Mouse (Mus musculus) lung, postnatal 0 days (tissue): ENCODE measurements around the gene Csde1. TPM values are rescaled to one million over a fixed set of nuclear protein-coding genes. Genes with fewer than 3 reads are reported as not detected.

Experiments
- ATAC-seq: fragments of 200-750 bp; cut with Nextera tagmentation; 2 replicates; pipeline ENCODE4 v1.8.0; 2017; ENCODE audit warnings: moderate library complexity
- DNase-seq: peaks from one replicate; pipeline ENCODE4 v3.0.0-alpha.2; 2016; ENCODE audit warnings: low spot score
- H3K27ac ChIP-seq: fragments of 300-500 bp; sonication (generic); 2 replicates; pipeline ENCODE4 v1.5.1; 2014; ENCODE audit warnings: antibody characterized with exemption, mild to moderate bottlenecking, low read length, mixed read lengths
- H3K27me3 ChIP-seq: fragments of 300-500 bp; sonication (generic); replicated peaks from 2 replicates; pipeline ENCODE4 v1.6.1; 2014; ENCODE audit warnings: low read length, mixed read lengths; ENCODE audit not compliant: insufficient read depth
- H3K36me3 ChIP-seq: fragments of 300-500 bp; sonication (generic); 2 replicates; pipeline ENCODE4 v1.6.1; 2014; ENCODE audit warnings: low read length, mixed read lengths; ENCODE audit not compliant: insufficient read depth
- H3K4me1 ChIP-seq: fragments of 300-500 bp; sonication (generic); 2 replicates; pipeline ENCODE4 v1.6.1; 2014; ENCODE audit warnings: antibody characterized with exemption, low read depth, low read length, mixed read lengths; ENCODE audit not compliant: insufficient read depth
- H3K4me2 ChIP-seq: fragments of 300-500 bp; sonication (generic); replicated peaks from 2 replicates; pipeline ENCODE4 v1.6.1; 2014; ENCODE audit warnings: low read depth, mild to moderate bottlenecking, low read length, moderate library complexity, mixed read lengths
- H3K4me3 ChIP-seq: fragments of 300-500 bp; sonication (generic); 2 replicates; pipeline ENCODE4 v1.5.1; 2014; ENCODE audit warnings: low read depth, low read length
- H3K9ac ChIP-seq: fragments of 300-500 bp; sonication (generic); replicated peaks from 2 replicates; pipeline ENCODE4 v1.6.1; 2014; ENCODE audit warnings: low read depth, mild to moderate bottlenecking
- H3K9me3 ChIP-seq: fragments of 300-500 bp; sonication (generic); 2 replicates; pipeline ENCODE4 v1.6.1; 2016; ENCODE audit warnings: low read length, mixed read lengths
- CTCF ChIP-seq: IDR thresholded peaks from 2 replicates; pipeline ENCODE4 v1.5.1; 2016; ENCODE audit warnings: antibody characterized with exemption, mild to moderate bottlenecking
- EP300 ChIP-seq: IDR thresholded peaks from 2 replicates; pipeline ENCODE4 v1.6.1; 2016; ENCODE audit warnings: antibody characterized with exemption, mild to moderate bottlenecking, control low read depth
- WGBS: fragments of 180-500 bp; shearing (Covaris S2); extraction: QIAGEN DNeasy Blood & Tissue Kit; methylation state at CpG from one replicate; pipeline ENCODE4 v1.1.7; 2014; 5-methylcytosine and 5-hydroxymethylcytosine counted together
- polyA plus RNA-seq: library from polyadenylated mRNA; unstranded; fragments of >200 nt; fragmentation: Nextera tagmentation; extraction: Ambion mirVana; gene quantifications from 2 replicates; pipeline ENCODE4 v1.2.1, GENCODE M21; 2015

Gene Csde1
- polyA plus RNA-seq, 1 experiment from 2014 or later, result 167 TPM

DNA sequence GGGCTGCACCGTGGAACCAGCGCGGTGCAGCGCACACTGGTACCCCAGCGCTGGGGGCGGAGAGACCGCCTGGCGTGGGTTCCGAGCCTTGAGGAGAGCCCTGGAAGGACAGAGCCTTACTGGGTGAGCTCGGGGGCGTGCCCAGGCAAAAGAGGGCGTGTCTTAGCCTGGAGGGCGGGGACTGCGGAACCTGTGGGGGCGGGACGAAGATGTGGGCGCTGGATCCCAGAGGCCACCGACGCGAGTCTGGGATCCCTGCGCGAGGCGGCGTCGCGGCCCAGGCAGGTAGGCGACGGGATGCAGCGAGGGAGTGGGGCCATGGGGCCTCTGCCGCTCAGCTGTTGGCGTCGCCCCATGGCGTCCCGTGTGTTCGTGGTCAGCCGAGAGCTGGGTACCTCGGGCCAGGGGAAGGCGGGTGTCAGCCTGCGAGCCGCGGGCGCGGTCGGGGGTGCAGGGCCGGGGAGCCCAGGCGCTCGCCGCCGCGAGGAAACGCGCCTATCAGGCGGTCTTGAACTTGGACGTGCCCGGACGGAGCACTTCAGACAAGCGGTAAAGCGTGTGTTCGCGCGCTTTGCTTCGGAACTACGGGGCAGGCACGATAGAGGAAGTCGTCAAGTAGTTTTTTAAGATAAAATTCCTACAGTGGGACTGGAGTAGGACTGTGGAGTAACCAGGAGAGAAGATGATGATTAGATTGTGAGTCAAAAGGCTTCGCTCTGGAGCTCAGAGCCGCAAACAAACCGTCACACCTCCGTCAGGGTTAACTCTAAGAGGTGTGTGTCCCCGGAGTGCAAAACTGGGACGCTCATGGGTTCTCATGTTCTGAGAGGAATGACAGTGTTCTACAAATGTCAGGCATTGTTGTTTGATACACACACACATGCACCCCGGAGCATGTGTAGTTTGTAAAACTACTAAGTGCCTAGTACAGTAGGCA, 82.5 kb downstream of the Csde1 start, which contains the start of gene Dennd2c:
Gene Dennd2c (plus strand): TSS at position 151 of the 937 bp plus-strand sequence.
- no peak for TF ChIP-seq CTCF
- no peak for TF ChIP-seq EP300
- Histone ChIP-seq H3K4me1 (no peaks in the 10 kb centered on the region; the same call in 1 of the 2 replicates), H3K4me3 (peak within 1 kb of the TSS; percentile 72), H3K27ac (peak within 1 kb of the TSS; percentile 83), H3K9ac (peak within 1 kb of the TSS; percentile 48), H3K9me3 (no peaks in the 10 kb centered on the region), H3K4me2 (peak within 1 kb of the TSS; percentile 89), H3K27me3 (no peaks in the 10 kb centered on the region), H3K36me3 (no peaks in the 10 kb centered on the region)
- ATAC-seq (peak; percentile 99), DNase-seq (peak; percentile 96)
- 1% methylated on average over 69 of the region's 72 CpGs for WGBS

Other genes starting within 250 kb of the Csde1 start
- gene Tshb, start 237.7 kb upstream of the Csde1 start, polyA plus RNA-seq, result 8.8 and 9.0 TPM in 2 replicates
- gene Sycp1, start 84.3 kb upstream of the Csde1 start, polyA plus RNA-seq, result not detected in 2 replicates
- 0.06 TPM in 1 of 2 replicates, not detected in the other for gene Nr1h5, start 56.3 kb upstream of the Csde1 start, polyA plus RNA-seq
- gene Sike1, start 24.7 kb upstream of the Csde1 start, polyA plus RNA-seq, result 56.3 and 66.6 TPM in 2 replicates
- gene Nras, start 37.9 kb downstream of the Csde1 start, polyA plus RNA-seq, result 48.0 and 53.6 TPM in 2 replicates
- gene Ampd1, start 53.6 kb downstream of the Csde1 start, polyA plus RNA-seq, result 0.44 and 0.45 TPM in 2 replicates
- 3.4 and 3.5 TPM in 2 replicates for gene Dennd2c, start 82.2 kb downstream of the Csde1 start, polyA plus RNA-seq
- gene Bcas2, start 151.2 kb downstream of the Csde1 start, polyA plus RNA-seq, result 89.8 and 95.0 TPM in 2 replicates